Mouse (Mus musculus): ENCODE data around the gene Mrpl51.

The Mrpl51 gene

GRCm38 (mm10) chr6:125192841-125193240 lies 1.2 kb downstream of the Mrpl51 start:
- no peak for DNase-seq (ENCODE audit: low spot score)

DNA sequence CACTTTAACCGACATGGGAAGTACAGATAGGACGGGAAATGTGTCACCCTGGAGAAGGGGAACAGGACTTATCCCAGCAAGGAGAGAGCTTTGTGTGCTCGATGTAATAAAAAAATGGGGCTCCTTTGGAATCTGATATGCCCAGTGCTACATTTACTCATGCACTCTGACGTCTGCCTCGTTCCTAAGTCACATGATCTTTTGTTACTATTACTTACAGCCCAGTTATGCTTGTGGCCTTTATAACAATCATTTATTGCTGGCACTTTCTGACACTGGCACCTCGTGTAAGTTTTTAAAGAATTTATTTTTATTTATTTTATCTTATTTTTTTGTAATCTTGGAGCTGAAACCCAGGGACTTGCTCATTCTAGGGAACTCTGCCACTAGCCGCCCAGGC lies 1.8 kb downstream of the Mrpl51 start:
- DNase-seq (ENCODE audit: low spot score) = no peak

DNA sequence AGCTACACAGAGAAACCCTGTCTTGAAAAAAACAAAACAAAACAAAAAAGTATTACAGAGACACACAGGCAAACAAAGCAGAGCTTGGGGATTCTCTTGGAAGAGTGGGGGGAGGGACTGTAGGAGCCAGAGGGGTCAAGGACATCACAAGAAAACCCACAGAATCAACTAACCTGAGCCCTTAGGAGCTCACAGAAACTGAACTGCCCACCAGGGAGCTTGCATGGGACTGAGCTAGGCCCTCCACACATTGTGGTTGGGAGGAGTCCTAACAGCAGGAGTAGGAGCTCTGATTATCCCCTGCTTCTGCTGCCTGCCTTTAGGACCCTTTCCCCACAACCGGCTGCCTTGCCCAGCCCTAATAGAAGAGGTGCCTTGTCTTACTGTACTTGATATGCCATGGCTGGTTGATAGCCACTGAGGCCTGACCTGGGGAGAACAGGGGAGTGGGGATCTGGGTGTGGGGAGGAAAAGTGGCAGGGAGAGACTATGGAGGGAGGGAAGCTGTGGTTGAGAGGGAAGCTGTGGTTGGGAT lies 4.0 kb downstream of the Mrpl51 start:
- no peak for DNase-seq (ENCODE audit: low spot score)

- no peak for DNase-seq (ENCODE audit: low spot score)
These were observed 4.7 kb downstream of the Mrpl51 start for GRCm38 (mm10) chr6:125196301-125196700.

- peak; percentile 26 for DNase-seq (ENCODE audit: low spot score)
These were observed 5.6 kb downstream of the Mrpl51 start for GRCm38 (mm10) chr6:125197166-125197565.

GRCm38 (mm10) chr6:125210436-125210835 lies 18.8 kb downstream of the Mrpl51 start:
- DNase-seq (ENCODE audit: low spot score) = no peak

DNA sequence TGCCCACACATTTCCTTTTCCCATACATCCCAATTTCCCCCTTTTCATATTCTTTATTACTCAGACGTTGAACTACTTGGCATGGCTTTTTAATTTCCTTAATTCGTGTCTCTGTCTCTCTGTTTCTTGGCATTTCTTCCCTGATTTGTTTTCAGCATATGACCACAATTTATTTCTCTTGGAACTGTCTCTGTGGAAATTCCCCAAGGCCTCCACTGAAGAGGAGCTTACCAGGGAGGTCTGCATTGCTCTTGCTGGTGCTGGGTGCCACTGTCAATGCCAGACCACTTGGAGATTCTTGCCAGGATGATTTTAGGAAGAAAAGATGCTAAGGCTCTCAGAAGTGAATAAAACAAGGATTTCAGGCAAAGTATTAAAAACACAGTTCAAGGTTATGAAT lies 21.0 kb downstream of the Mrpl51 start:
- DNase-seq (ENCODE audit: low spot score) = no peak

DNA sequence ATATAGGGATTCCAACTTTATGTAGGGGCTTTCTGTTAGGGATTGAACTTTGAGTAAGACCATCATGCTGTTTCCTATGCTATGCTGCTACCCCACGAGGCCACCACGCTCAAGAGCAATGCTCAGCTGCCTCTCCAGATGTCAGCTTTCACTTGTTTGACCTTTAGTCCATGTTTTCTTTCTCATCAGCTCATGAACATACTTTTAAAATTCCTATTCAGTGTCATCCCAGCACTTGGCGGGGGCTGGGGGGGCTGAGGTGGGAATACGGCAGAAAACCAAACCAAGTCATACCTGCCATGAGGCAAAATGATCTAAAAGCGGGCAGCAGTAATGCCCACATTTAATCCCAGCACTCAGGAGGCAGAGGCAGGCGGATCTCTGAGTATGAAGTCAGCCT lies 21.5 kb downstream of the Mrpl51 start:
- no peak for DNase-seq (ENCODE audit: low spot score)

DNA sequence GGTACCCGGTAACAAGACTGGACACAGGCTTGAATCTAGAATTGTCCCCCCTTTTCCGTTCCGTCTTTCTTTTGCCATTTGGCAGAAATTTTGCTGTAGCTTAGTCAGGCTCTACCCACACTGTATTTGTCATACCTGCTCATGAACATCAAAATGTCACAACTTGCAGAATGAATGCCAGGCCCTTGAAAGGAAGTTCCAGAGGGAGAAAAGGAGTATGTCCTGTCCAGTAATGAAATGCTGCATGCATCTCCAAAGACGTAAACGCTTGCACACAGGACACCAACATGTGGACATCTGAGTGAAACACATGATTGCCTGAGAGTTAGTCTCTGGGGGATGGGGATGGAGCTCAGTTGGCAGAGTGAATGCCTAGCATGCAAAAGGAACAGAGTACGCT lies 22.1 kb downstream of the Mrpl51 start:
- no peak for DNase-seq (ENCODE audit: low spot score)

GRCm38 (mm10) chr6:125215148-125215954 lies 23.8 kb downstream of the Mrpl51 start, which contains the start of gene Vamp1:
TSS of gene Vamp1 (plus strand) at chr6:125215551.
- peak; percentile 97 for DNase-seq (ENCODE audit: low spot score)

GRCm38 (mm10) chr6:125216898-125217297 lies 25.3 kb downstream of the Mrpl51 start:
- DNase-seq (ENCODE audit: low spot score) = no peak

- no peak for DNase-seq (ENCODE audit: low spot score)
These were observed 26.3 kb downstream of the Mrpl51 start for GRCm38 (mm10) chr6:125217899-125218298.

GRCm38 (mm10) chr6:125218963-125219362 lies 27.4 kb downstream of the Mrpl51 start:
- peak; percentile 79 for DNase-seq (ENCODE audit: low spot score)

DNA sequence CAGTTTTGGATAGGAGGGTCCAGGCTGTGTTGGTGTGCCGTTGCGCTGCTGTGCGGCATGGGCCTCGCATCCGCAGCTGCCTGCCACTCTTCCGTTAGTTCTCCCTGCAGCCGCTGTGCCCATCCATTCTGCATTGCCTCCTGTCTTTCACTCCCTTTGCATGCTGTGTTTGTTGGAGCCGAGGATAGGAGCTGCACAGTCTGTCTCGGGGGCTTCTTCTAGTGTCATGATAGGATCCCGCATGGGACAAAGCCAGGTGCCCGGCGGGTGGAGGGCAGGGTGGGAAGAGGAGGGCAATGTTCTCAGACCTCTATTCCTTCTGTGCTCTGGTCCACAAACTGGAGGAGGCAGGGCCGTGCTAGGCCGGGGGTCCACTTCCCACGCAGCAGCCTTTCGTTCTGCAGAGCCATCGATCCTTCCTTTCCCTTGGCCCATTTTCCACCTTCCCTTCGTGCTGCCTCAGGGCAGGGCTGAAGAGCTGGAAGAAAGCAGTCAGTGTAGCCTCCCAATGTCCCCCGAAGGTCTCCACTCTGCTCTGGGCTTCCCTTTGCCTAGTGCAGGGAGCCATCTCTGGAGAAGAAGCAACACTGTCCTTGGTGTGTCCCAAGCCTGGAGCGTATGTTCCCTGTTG lies 29.6 kb downstream of the Mrpl51 start:
- no peak for DNase-seq (ENCODE audit: low spot score)

DNA sequence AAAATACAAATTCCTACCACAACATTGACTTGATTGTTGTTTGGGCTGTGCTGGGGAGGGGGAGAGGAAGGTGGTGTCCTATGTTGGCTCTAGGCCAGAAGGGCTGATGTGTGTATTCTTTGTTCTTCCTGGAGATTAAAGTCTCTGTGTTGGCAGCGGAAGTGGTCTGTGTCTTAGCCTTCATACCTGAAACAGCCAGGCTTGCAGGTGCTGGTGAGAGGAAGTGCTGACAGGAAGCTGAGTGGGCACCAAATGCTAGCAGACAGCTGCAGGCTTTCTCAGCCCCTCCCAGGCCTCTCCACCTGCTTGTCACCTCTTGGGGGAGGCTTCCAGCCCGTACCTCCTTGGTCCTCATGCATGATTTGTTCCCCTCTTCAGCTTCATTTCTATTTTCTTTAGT lies 30.5 kb downstream of the Mrpl51 start:
- DNase-seq (ENCODE audit: low spot score) = no peak

DNA sequence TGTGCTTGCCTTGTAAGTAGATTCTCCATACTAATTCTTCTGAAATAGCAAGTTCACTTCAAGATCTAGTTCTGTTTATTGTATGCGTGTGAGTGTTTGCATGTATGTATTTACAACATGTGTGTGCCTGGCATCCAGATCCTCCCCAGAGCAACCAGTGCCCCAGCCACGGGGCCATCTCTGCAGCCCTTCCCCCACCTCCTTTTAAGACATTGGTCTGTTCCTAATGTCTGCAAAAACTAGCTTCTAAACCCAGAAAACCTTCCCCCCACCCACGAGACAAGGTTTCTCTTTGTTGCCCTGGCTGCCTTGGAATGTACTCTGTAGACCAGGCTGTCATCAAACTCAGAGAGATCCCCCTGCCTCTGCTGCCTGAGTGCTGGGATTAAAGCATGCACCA lies 31.0 kb downstream of the Mrpl51 start:
- no peak for DNase-seq (ENCODE audit: low spot score)

GRCm38 (mm10) chr6:125225518-125226115 lies 34.0 kb downstream of the Mrpl51 start:
- no peak for DNase-seq (ENCODE audit: low spot score)

GRCm38 (mm10) chr6:125230571-125230970 lies 39.0 kb downstream of the Mrpl51 start:
- DNase-seq (ENCODE audit: low spot score) = no peak

DNA sequence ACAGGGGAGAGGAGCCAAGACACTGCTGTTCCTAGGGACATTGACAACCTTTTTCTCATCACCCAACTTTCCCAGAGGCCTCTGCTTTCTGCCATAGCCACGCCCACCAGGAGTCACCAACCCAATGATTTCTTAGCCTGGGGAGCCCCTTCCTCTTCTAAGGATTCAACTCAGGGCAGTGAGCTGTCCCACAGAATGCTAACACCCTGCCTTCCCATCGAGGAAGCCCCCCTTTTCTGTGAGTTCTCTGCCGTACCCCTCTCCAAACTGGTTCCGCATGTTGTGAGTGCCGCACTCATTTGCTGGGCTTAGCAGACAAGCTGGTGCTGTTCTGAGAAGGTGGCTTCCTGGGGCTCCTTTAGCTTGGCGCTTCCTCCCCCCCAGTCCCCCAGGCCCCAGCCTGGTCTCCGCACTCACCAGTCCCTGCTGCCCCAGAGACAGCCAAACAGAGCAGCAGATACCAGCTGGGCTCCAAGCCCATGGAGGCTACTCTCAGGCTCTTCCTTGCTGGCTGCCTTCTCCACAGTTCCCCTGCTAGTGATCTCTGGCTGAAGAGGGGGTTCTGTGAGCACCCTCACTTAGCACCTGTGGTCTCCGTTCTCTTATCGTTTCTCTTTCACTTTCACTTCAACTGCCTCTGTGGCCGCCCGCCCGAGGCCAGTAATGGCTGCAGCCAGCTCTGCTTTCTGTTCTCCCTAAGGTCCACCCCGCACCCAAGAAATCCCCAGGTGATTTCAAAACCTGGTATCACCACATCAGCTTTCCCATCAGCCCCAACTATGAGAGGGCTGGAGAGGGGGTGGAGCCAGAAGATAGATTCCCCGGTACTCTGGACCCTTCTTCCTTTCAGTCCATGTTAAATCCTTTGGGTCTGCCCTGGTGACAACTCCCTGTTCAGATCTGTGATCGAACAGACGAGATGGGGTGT lies 39.8 kb downstream of the Mrpl51 start, which contains the start of gene Tapbpl:
Gene Tapbpl (minus strand): TSS at position 744 of the 928 bp plus-strand sequence.
- DNase-seq (ENCODE audit: low spot score) = no peak

DNA sequence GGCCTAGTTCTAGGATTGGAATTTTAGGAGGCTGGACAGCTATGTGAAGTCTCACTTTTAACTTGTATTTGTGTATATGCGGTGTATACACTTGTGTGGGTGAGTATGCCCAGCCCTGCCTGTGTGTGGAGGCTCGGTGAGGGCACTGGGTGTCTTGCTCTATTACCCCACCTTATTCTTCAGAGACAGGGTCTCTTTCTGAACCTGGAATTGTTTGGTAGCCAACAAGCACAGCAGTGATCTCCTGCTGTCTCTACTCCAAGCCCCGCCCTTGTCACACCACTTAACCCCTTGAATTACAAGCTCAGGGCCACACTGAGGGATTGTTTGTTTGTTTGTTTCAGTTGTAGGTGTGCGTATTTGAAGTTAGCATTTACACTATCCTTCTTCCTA lies 40.4 kb downstream of the Mrpl51 start:
- no peak for DNase-seq (ENCODE audit: low spot score)

- DNase-seq (ENCODE audit: low spot score) = no peak
These were observed 40.9 kb downstream of the Mrpl51 start for GRCm38 (mm10) chr6:125232516-125232915.

Measured in layer of hippocampus, adult 9-10 months (tissue).